Mouse (Mus musculus): ENCODE results near the gene Pds5b.
"Not testable (repeated sequence)": the region's sequence is repeated elsewhere in the genome, so short reads cannot be mapped to it uniquely, and the experiment has no call there.

Gene Pds5b

DNA sequence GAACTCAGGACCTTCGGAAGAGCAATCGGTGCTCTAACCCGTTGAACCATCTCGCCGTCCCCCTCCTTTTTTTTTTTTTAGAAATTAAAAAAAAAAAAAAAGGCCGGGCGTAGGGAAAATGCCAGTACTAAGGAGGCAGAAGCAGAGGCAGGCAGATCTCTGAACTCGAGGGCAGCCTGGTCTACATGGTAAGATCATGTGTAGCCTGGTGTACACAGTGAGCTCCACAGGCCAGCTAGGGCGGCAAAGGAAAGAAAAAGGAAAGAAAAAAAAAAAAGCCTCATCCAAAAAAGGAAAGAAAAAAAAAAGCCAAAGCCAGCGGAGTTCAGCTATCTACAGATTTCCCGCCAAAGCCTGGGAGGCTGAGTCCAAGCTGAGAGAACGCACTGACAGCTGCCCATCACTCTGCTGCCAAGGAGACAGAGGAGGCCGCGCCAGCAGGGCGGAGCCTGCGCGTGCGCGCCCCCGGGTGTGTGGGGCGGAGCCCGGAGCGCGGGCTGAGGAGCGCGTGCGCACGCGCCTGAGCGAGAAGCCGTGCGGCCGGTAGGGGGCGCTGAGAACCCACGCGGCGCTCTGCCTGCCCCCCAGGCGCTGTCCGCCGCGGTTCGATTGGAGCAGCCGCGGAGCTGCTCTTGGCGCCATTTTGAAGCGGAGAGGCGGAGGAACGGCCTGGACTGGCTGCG is at the start of gene Pds5b:
Gene Pds5b (plus strand): TSS at position 587 of the 683 bp plus-strand sequence.
- peak; percentile 85 to 87 for DNase-seq

GRCm38 (mm10) chr5:150625528-150625927 is 48.0 kb upstream of the Pds5b start:
- no peak for DNase-seq

DNA sequence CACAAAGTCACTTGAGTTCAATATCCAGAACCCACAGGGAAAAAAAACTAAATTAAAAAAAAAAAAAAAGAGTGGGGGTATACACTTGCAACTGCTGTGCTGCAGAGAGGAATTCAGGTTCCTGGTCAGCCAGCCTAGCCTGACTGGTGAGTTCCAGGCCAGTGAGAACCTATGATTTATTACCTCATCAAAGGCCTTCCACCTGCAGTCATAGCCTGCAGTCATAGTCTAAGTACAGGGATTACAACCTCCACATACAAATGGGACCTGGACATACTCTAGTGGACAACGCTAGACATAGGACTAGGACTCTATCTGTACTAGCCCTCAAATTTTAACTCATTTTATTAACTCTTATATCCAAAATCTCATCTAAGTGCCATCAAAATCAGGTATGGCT is 44.3 kb upstream of the Pds5b start:
- DNase-seq: no peak

GRCm38 (mm10) chr5:150629692-150630091 is 43.8 kb upstream of the Pds5b start:
- no peak for DNase-seq

DNA sequence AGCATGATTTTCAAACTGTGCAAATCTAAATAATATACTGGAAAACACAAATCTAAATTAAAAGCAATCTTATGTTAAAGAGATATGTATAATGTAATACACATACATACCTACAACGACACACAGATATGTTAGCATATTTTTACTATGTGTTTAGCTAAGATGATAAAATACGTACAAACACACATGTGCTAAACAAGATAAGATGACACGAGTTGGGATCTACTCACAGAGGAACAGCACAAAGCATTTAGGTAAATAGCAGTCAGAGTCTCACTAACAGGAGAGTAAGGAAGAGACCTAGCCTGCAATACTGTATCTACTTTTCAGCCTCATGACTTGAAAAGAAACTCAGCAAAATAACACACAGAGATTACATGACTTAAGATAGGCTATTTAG is 32.1 kb upstream of the Pds5b start:
- DNase-seq: no peak

DNA sequence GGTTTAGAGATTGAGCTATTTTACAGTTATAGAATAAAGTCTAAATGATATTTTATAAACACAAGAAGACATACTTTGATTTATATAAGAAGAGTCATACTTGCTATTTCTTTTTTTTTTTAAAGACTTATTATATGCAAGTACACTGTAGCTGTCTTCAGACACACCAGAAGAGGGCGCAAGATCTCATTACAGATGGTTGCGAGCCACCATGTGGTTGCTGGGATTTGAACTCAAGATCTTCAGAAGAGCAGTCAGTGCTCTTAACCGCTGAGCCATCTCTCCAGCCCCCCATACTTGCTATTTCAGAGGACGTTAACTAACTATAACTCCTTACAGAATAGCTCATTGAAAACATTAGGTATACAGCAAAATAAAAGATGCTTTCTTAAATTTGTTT is 30.1 kb upstream of the Pds5b start:
- DNase-seq: not testable (repeated sequence)

DNA sequence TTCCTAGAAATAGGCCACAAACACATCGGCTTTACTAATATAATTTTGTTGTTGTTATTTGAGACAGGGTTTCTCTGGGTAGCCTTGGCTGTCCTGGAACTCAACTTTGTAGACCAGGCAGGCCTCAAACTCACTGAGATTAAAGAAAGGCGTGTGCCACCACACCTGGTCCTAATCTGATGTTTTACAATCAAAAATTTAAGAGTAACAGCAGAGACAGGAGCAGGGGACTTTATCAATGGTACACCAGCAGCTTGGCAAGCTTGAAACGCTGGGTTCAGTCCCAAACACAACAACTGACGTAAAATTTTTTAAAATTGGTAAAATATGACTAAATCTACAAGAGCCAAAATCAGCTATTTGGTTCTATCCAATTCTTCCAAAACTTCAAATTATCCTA is 28.6 kb upstream of the Pds5b start:
- no peak for DNase-seq

GRCm38 (mm10) chr5:150652578-150652977 is 21.0 kb upstream of the Pds5b start:
- no peak for DNase-seq

DNA sequence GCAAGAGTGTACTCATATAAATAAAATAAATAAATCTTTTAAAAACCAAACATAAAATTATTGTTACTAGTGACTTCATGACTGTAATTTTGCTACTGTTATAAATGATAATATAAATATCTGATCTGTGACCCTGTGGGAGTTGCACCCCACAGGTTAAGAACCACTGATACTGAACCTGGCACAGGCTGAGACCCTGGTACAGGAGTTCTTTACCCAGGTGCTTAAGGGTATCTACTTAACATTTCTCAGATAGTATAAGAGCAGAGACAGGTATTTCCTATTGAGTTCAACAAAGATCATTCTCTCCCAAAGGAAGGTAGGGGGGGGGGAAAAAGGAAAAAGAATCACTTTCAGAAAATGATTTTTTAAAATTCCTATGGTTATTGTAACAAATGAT is 19.0 kb upstream of the Pds5b start:
- DNase-seq: no peak

DNA sequence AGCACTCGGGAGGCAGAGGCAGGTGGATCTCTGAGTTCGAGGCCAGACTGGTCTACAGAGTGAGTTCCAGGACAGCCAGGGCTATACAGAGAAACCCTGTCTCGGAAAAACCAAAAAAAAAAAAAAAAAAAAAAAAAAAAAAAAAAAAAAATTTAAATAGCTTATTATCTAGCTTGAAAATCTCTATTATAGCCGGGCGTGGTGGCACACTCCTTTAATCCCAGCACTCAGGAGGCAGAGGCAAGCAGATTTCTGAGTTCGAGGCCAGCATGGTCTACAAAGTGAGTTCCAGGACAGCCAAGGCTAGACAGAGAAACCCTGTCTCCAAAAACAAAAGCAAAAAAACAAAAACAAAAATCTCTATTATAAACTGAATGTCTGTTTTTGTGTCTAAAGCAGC is 14.1 kb upstream of the Pds5b start:
- not testable (repeated sequence) for DNase-seq

- not testable (repeated sequence) for DNase-seq
Observed at GRCm38 (mm10) chr5:150660296-150660695, 13.2 kb upstream of the Pds5b start.

DNA sequence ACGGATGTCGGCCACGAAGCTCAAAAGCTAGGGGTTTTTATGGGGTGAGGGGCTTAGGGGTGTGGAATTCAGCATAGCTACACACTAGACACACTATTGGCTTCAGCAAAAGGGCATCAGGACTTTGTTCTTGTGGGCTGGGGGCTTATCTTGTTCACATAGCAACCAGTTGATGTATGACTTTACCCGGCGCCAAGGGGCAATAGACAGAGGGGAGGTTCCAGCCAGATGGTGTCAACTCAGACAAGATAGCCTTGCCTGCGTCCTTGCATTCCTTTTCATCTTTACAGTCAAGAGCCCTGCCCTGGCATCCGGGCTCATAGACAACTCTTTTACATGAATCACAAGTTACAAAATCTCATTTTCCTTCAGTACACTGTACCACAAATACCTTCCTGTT is 9.6 kb upstream of the Pds5b start:
- not testable (repeated sequence) for DNase-seq

- DNase-seq: no peak
Observed at GRCm38 (mm10) chr5:150664794-150665131, 8.8 kb upstream of the Pds5b start.

GRCm38 (mm10) chr5:150665132-150665954 is 8.2 kb upstream of the Pds5b start:
- DNase-seq: peak; percentile 91 to 95

- not testable (repeated sequence) for DNase-seq
Observed at GRCm38 (mm10) chr5:150666133-150666739, 7.3 kb upstream of the Pds5b start, which contains the start of gene N4bp2l2. TSS of gene N4bp2l2 (minus strand) at chr5:150666183.

DNA sequence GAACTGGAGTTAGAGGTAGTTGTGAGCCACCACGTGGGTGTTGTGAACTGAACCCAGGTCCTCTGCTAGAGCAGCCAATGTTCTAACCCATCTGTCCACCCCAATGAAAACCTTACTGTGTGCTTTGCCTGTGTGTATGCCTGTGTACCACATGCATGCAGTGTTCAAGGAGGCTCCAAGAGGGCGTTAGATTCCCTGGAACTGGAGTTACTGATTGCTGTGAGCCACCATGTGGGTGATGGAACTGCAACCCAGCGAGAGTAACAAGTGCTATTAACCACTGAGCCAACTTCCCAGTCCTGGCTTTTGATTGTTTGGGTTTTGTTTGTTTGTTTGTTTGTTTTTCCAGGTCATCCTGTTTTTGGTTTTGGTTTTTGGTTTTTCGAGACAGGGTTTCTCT is 4.8 kb upstream of the Pds5b start:
- no peak for DNase-seq

GRCm38 (mm10) chr5:150672343-150672742 is 1.2 kb upstream of the Pds5b start:
- DNase-seq: no peak

- DNase-seq: peak; percentile 21 to 39
Observed at GRCm38 (mm10) chr5:150673880-150674621, 512 bp downstream of the Pds5b start.

GRCm38 (mm10) chr5:150674866-150675265 is 1.3 kb downstream of the Pds5b start:
- no peak for DNase-seq

GRCm38 (mm10) chr5:150682862-150683261 is 9.3 kb downstream of the Pds5b start:
- not testable (repeated sequence) for DNase-seq

- DNase-seq: no peak
Observed at GRCm38 (mm10) chr5:150690685-150691084, 17.1 kb downstream of the Pds5b start.

GRCm38 (mm10) chr5:150693277-150693676 is 19.7 kb downstream of the Pds5b start:
- no peak for DNase-seq

- DNase-seq: no peak
Observed at GRCm38 (mm10) chr5:150702714-150703113, 29.2 kb downstream of the Pds5b start.
